Mouse (Mus musculus) bone marrow macrophage, adult 2 months (primary cell): ENCODE measurements around the gene Natd1.

Experiments used
- CTCF ChIP-seq: IDR thresholded peaks from 2 replicates; pipeline ENCODE4 v1.5.1; 2012; ENCODE audit warnings: low read depth, mild to moderate bottlenecking, low read length, moderate library complexity
- POLR2A ChIP-seq: IDR thresholded peaks from 2 replicates; pipeline ENCODE4 v1.6.1; 2012; ENCODE audit warnings: mild to moderate bottlenecking, low read depth, low read length, borderline replicate concordance

DNA sequence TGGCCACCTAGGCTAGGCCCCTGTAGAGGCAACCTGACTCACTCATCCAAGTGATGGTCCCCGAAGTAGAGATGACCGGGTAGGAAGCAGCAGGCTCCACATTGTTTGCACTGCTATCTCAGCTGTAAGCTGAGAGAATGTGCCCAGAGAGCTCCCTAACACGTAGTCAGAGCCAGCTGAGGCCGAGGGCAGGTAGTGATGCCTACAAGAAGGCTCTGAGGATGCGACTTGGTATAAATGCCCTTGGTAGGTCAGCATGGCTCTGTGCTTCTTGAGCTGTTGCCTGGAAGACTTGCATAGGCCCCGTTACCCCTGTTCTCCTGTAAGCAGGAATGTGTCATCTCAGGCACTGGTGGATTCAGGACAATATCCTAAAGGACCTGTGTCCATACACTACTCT, 38.4 kb upstream of the Natd1 start:
- TF ChIP-seq CTCF (no peak), POLR2A (no peak)
